Mouse (Mus musculus) kidney, postnatal 4 days (tissue): ENCODE results near the gene Gm2056.
"Not testable (repeated sequence)": the region's sequence is repeated elsewhere in the genome, so short reads cannot be mapped to it uniquely, and the experiment has no call there.

ENCODE experiments used
- DNase-seq, 2 experiments: peaks; one replicate each; pipeline ENCODE4 v3.0.0; 2021; ENCODE audit warnings: mixed read lengths in 2 of 2

Gm2056 gene

GRCm38 (mm10) chr12:88026704-88027103 is at the start of gene Gm2056:
Gm2056 (plus strand) TSS chr12:88027004.
- not testable (repeated sequence) for DNase-seq

GRCm38 (mm10) chr12:87984000-87984399 is 42.8 kb upstream of the Gm2056 start:
- not testable (repeated sequence) for DNase-seq

GRCm38 (mm10) chr12:88004118-88004517 is 22.7 kb upstream of the Gm2056 start:
- DNase-seq = not testable (repeated sequence)

GRCm38 (mm10) chr12:88011548-88011947 is 15.3 kb upstream of the Gm2056 start, which contains the start of gene Gm2075:
Gm2075 (plus strand) TSS chr12:88011848.
- not testable (repeated sequence) for DNase-seq

- DNase-seq = not testable (repeated sequence)
These were observed 8.1 kb upstream of the Gm2056 start, which contains the start of gene Gm6803 for GRCm38 (mm10) chr12:88018671-88019070. Gm6803 (minus strand) TSS chr12:88018771.

GRCm38 (mm10) chr12:88032250-88032649 is 5.4 kb downstream of the Gm2056 start:
- DNase-seq = not testable (repeated sequence)

- DNase-seq = peak in 1 of 2 experiments; percentile 7
These were observed 12.3 kb downstream of the Gm2056 start for GRCm38 (mm10) chr12:88039062-88039461.

- not testable (repeated sequence) for DNase-seq
These were observed 12.9 kb downstream of the Gm2056 start for GRCm38 (mm10) chr12:88039703-88040102.

- DNase-seq = not testable (repeated sequence)
These were observed 18.4 kb downstream of the Gm2056 start for GRCm38 (mm10) chr12:88045226-88045625.
